Mouse (Mus musculus) urinary bladder, postnatal 4 days (tissue): ENCODE data around the gene Cdkal1.

Experiments used
- DNase-seq, 2 experiments: peaks; one replicate each; pipeline ENCODE4 v3.0.0; 2021 to 2022; ENCODE audit warnings: low spot score in 2 of 2

Cdkal1 gene

GRCm38 (mm10) chr13:29580780-29581179, 274.7 kb downstream of the Cdkal1 start:
- DNase-seq, result no peak

DNA sequence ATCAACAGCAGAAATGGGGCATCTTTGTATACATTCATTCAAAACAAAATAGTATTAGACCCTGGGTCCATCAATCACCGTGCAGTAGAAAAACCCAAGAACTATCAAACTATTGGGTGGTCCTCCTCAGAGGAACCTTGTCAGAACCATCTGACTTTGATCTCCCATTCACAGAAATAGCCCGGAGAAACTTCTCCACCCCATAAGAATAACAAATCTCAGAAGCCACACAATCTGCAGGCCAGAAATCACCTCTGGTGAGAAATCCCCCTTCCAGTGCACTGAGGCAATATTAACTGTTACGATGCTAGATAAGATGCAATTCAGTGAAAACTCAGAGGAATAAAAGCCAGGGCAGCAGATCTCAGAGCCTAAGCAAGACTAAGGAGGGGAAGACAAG, 275.5 kb downstream of the Cdkal1 start:
- DNase-seq, result no peak

- DNase-seq, result no peak
Measured at GRCm38 (mm10) chr13:29578621-29579020, 276.9 kb downstream of the Cdkal1 start.

DNA sequence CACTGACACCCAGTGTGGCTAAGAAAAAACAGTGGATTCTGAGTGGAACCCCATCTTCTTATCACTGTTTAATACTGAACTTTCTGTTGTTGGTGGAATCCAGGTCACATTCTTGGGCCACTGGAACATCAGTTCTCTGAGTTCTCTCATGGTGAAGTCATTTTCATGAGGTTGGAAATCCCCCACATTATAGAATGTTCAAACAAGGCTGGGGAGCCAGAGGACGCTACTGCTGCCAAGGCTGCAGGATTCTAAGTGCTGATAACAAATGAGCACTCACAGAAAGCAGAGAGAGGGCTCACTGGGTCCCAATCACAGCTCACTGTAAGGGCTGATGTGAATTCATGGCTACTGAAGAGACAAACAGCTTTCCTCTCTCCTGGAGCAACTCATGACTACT, 280.7 kb downstream of the Cdkal1 start:
- no peak for DNase-seq

GRCm38 (mm10) chr13:29572477-29572876, 283.0 kb downstream of the Cdkal1 start:
- DNase-seq, result no peak

GRCm38 (mm10) chr13:29565710-29566109, 289.8 kb downstream of the Cdkal1 start:
- DNase-seq, result no peak

DNA sequence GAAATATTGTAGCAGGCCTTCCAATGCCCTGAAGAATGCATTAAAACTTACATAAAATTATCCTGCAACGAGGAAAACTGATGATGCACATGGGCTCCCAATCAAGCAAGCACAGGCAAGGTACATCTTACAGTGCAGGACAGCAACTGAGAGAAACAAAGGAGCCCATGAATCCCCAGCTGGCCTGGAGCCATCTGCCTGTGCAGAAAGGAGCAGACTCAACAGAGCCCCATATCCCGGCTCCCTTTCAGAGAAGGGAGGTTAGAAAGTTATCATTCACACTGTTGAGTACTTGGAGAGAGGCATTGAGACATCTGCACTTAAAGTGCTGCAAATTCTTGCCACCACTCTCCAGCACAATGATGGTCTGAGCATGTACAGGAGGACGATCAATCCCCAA, 296.3 kb downstream of the Cdkal1 start:
- no peak for DNase-seq

DNA sequence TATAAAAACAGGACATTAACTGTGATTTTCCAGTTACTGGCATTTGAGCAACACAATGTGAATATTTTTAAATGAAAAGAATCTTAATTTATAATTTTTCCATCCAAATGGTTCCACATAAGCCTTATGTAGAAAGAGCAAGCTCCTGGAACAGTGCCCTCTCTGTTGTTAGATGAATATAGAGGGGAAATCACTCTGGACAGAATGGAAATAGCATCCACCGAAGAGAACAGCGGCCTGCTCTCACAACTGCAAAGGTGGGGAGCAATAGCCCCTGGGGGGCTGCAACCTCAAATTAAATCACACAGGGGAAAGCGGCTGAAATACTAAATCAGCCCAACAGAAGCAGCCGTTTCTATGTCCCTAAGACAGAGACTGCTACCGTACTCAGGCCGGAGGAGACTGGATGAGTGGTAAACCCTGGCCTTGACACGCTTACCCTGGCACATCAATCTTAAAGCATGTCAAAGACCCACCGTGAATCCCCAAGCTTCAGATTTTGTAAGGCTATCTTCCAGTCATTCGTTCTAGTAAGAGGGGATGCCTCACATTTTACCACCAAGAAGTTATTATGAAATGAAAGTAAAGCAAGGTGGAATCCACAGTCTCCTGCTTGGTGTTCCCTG, 300.2 kb downstream of the Cdkal1 start:
- no peak for DNase-seq

GRCm38 (mm10) chr13:29553792-29554191, 301.7 kb downstream of the Cdkal1 start:
- DNase-seq, result no peak

GRCm38 (mm10) chr13:29552322-29552870, 303.1 kb downstream of the Cdkal1 start:
- no peak for DNase-seq

- no peak for DNase-seq
Measured at GRCm38 (mm10) chr13:29550886-29551285, 304.6 kb downstream of the Cdkal1 start.

- DNase-seq, result no peak
Measured at GRCm38 (mm10) chr13:29550203-29550602, 305.3 kb downstream of the Cdkal1 start.

- no peak for DNase-seq
Measured at GRCm38 (mm10) chr13:29549761-29550160, 305.7 kb downstream of the Cdkal1 start.

DNA sequence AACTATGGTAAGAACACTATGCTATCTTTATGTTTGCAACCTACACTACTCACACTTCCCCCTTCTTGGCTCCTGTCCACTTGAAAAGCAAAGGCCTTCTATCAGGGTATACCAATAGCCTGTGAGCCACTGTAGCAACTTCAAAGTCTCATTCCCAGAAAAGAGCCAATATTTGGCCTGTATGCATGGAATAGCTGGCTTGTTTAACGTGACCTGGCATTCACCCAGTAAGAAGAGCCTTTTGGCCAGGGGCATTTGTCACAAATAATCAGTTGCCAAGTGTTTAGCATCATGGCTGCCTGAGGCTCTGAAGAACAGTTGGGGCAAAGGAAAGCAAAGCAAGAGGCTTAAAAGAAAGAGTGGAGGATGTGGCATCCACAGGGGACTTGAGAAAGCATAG, 317.6 kb downstream of the Cdkal1 start:
- no peak for DNase-seq

DNA sequence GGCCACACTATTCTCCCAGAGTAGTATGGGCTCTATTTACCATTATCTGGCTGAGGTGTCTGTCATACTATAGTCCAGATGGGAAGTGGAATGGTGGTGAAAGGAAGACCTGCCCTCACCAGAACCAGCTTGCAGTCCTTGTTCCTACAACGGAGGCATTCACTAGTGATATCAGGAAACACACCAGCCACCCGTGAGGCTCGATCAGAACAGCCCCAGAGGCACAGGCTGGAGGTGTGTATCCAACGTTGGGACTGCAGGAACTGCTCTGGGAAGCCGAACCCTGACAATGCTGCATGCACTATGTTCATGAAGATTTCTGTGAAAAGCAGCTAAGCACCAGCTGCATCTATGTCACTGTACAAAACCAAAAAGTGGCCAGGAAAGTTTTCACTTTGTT, 321.9 kb downstream of the Cdkal1 start:
- no peak for DNase-seq

- DNase-seq, result no peak
Measured at GRCm38 (mm10) chr13:29528344-29528743, 327.1 kb downstream of the Cdkal1 start.

DNA sequence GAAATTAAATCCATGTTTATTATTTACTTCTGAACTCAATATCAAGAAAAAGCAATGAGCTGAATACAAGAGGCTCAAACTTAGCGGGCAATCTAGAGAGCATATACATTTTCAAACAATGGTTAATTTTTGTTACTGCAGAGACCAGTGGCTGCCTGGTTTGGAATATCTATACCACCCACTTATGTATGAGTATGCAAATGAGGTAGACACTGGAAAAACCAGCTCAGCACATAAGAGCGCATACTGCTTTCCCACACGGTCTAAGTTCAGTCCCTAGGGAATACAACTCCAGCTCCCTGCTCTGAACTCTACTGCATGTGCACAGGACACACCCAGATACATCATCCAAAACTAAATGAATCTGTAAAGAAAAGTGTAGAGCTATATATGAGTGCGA, 334.2 kb downstream of the Cdkal1 start:
- DNase-seq, result no peak

- DNase-seq, result no peak
Measured at GRCm38 (mm10) chr13:29514071-29514470, 341.4 kb downstream of the Cdkal1 start.

- no peak for DNase-seq
Measured at GRCm38 (mm10) chr13:29504861-29505568, 350.5 kb downstream of the Cdkal1 start.

DNA sequence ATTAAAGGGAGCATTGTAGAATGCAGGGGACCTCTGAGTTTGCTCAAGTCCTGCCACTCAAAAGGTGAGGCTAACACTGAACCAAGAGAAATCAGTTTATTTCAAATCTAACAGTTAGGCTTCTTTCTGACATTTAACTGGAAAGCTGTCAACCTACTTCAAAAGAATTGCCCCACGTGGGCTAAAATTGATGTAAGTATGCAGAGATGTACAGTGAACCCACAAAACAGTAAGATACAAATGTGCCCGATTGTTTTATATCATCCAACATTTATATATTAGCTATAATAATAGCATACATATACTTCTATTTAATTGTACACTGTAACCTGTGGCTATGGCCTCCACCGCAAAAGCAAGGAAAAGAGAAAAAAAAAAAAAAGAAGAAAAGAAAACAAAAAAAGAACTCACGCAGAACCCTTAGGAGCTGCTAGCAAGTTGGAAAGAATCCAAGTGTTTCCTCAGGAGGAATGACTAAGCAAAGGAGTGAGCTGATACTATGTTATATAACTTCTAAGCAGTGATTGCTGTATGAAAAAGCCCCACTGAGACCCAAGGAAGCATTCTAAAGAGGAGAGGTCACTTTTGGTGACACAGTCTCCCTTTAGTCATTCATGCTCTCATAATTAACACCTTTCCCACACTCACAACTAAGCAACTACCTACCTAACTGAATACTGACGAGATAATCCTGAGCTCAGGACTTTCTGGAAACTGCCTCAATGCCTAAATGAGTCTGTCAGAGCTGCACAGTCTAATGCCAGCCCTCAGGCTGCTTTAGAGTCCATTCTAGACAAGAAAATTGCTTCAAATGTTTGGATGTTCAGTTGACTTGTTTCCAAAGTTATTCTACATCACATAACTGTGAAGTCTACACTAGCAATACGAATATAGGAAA, 352.1 kb downstream of the Cdkal1 start:
- DNase-seq, result no peak

GRCm38 (mm10) chr13:29502481-29503146, 352.9 kb downstream of the Cdkal1 start:
- DNase-seq, result no peak

DNA sequence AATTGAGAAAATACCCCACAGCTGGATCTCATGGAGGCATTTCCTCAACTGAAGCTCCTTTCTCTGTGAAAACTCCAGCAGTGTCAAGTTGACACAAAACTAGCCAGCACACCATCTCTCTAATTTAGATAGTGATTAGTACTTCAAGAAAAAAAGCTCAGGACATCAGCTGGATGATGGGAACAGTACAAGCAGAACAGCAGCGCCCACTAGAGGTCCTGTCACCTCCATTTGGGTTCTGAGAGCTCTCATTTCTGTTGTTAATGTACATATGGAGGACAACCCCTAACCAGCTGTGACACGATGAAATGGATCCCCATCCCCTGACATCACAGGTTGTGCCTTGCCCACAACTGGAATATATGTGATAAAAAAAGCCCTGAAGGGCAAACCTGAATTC, 354.3 kb downstream of the Cdkal1 start:
- no peak for DNase-seq
